Mouse (Mus musculus) forebrain, embryonic 12.5 days (tissue): ENCODE data around the gene Cmtm4. TPM values are rescaled to one million over a fixed set of nuclear protein-coding genes. Genes with fewer than 3 reads are reported as not detected.

ENCODE experiments used
- ATAC-seq: fragments of 200-750 bp; cut with Nextera tagmentation; 2 replicates; pipeline ENCODE4 v1.8.0; 2017; ENCODE audit warnings: moderate TSS enrichment; ENCODE audit not compliant: low FRiP score
- H3K27ac ChIP-seq: fragments of 300-500 bp; sonication (generic); 2 replicates; pipeline ENCODE4 v1.5.1; 2016; ENCODE audit warnings: mild to moderate bottlenecking
- H3K27me3 ChIP-seq: fragments of 300-500 bp; sonication (generic); 2 replicates; pipeline ENCODE4 v1.6.1; 2016; ENCODE audit warnings: mild to moderate bottlenecking
- H3K36me3 ChIP-seq: fragments of 300-500 bp; sonication (generic); replicated peaks from 2 replicates; pipeline ENCODE4 v1.6.1; 2016; ENCODE audit warnings: mild to moderate bottlenecking
- H3K4me1 ChIP-seq: fragments of 300-500 bp; sonication (generic); 2 replicates; pipeline ENCODE4 v1.6.1; 2016
- H3K4me2 ChIP-seq: fragments of 300-500 bp; sonication (generic); 2 replicates; pipeline ENCODE4 v1.6.1; 2016; ENCODE audit warnings: mild to moderate bottlenecking, moderate library complexity
- H3K4me3 ChIP-seq: fragments of 300-500 bp; sonication (generic); replicated peaks from 2 replicates; pipeline ENCODE4 v1.5.1; 2016; ENCODE audit warnings: mild to moderate bottlenecking
- H3K9ac ChIP-seq: fragments of 300-500 bp; sonication (generic); 2 replicates; pipeline ENCODE4 v1.6.1; 2016; ENCODE audit warnings: mild to moderate bottlenecking
- H3K9me3 ChIP-seq: fragments of 300-500 bp; sonication (generic); 2 replicates; pipeline ENCODE4 v1.6.1; 2016
- WGBS: fragments of 180-500 bp; shearing (Covaris S2); methylation state at CpG from one replicate; pipeline ENCODE4 v1.1.7; 2016; 5-methylcytosine and 5-hydroxymethylcytosine counted together
- polyA plus RNA-seq: library from polyadenylated mRNA; unstranded; fragments of >200 nt; fragmentation: Nextera tagmentation; extraction: Ambion mirVana; gene quantifications from 2 replicates; pipeline ENCODE4 v1.2.1, GENCODE M21; 2016

Cmtm4 gene
- polyA plus RNA-seq, 1 experiment from 2014 or later = 3.5 TPM

- Histone ChIP-seq H3K36me3 (no peaks in the 10 kb centered on the region), H3K4me2 (0 out of 2 replicates have a peak overlapping the region, but pooled peaks have one; percentile 0), H3K4me1 (peaks cover 21% of the 10 kb centered on the region), H3K4me3 (no peak overlapping the region), H3K27ac (peak overlapping the region; percentile 31; the same call in 1 of the 2 replicates), H3K9ac (no peak overlapping the region), H3K9me3 (no peaks in the 10 kb centered on the region), H3K27me3 (no peaks in the 10 kb centered on the region)
- peak; percentile 70; the same call in 1 of the 2 replicates for ATAC-seq
- WGBS = 23% methylated on average over 5 of the region's 5 CpGs
Observed at GRCm38 (mm10) chr8:104367398-104367797, 28.2 kb downstream of the Cmtm4 start.

- H3K4me3 ChIP-seq = no peak overlapping the region
- no peaks in the 10 kb centered on the region for H3K27me3 ChIP-seq
- no peaks in the 10 kb centered on the region; the same call in 1 of the 2 replicates for H3K36me3 ChIP-seq
- no peaks in the 10 kb centered on the region for H3K9me3 ChIP-seq
- peaks cover 18% of the 10 kb centered on the region for H3K4me1 ChIP-seq
- ATAC-seq = no peak
- H3K9ac ChIP-seq = no peak overlapping the region
- H3K27ac ChIP-seq = no peak overlapping the region
- H3K4me2 ChIP-seq = no peak overlapping the region
- WGBS = 90% methylated on average over 9 of the region's 9 CpGs
Observed at GRCm38 (mm10) chr8:104365695-104366094, 29.9 kb downstream of the Cmtm4 start.

- Histone ChIP-seq H3K9me3 (no peaks in the 10 kb centered on the region), H3K4me3 (no peak overlapping the region), H3K4me1 (peaks cover 10% of the 10 kb centered on the region), H3K9ac (no peak overlapping the region), H3K36me3 (peaks cover 8% of the 10 kb centered on the region; the same call in 1 of the 2 replicates), H3K27ac (0 out of 2 replicates have a peak overlapping the region, but pooled peaks have one; percentile 3), H3K4me2 (no peak overlapping the region), H3K27me3 (no peaks in the 10 kb centered on the region)
- WGBS = 69% methylated on average over 15 of the region's 15 CpGs
- ATAC-seq = no peak
Observed at GRCm38 (mm10) chr8:104359778-104360456, 35.7 kb downstream of the Cmtm4 start.

DNA sequence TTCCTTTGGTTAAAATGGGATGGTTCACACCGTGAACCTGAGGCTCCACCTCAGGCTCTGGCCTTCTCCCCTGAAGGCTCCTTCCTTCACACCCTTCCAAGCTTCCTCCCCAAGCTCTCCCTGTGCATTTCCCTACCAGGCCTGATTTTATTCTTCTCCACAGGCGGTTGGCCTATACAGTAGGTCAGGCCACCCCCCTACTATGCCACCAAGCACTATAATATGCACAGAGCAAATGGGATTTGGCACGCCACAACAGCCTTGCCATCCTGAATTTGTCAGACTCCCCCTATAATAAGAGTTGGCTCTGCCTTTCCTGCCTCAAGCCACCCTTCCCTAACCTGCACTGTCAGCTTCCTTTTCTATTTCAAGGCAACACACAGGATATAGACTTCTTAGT lies 37.0 kb downstream of the Cmtm4 start:
- H3K4me3 ChIP-seq = no peak overlapping the region
- WGBS = 89% methylated on average over 3 of the region's 3 CpGs
- H3K9me3 ChIP-seq = no peaks in the 10 kb centered on the region
- no peaks in the 10 kb centered on the region for H3K27me3 ChIP-seq
- ATAC-seq = no peak
- no peak overlapping the region for H3K9ac ChIP-seq
- H3K4me2 ChIP-seq = no peak overlapping the region
- H3K4me1 ChIP-seq = peaks cover 10% of the 10 kb centered on the region
- peaks cover 12% of the 10 kb centered on the region for H3K36me3 ChIP-seq
- H3K27ac ChIP-seq = no peak overlapping the region

DNA sequence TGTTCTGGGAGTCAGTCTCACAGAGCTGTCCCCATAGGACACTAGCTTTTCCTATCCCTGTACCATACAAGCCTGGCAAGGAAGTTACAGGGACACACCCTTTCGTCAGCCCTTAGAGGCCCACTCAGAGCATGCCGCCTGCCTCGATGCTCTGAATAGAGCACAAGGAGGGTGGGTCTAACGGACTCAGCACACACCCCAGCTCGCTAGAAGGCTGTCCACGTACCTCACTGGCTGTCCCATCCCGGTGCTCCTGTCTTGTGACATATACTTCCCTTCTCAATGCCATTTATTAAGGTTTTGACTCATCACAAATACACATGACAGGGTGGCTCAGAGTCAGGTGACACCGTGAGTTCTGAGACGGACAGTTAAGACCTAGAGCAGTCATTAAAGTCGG lies 41.1 kb downstream of the Cmtm4 start:
- no peak overlapping the region for H3K27ac ChIP-seq
- H3K4me1 ChIP-seq = peaks cover 11% of the 10 kb centered on the region
- 90% methylated on average over 10 of the region's 10 CpGs for WGBS
- no peaks in the 10 kb centered on the region for H3K27me3 ChIP-seq
- H3K9ac ChIP-seq = no peak overlapping the region
- H3K4me2 ChIP-seq = no peak overlapping the region
- H3K36me3 ChIP-seq = peaks cover 12% of the 10 kb centered on the region
- no peak for ATAC-seq
- no peaks in the 10 kb centered on the region for H3K9me3 ChIP-seq
- H3K4me3 ChIP-seq = no peak overlapping the region

- peaks cover 12% of the 10 kb centered on the region for H3K36me3 ChIP-seq
- no peaks in the 10 kb centered on the region for H3K9me3 ChIP-seq
- ATAC-seq = peak; percentile 46; the same call in 1 of the 2 replicates
- H3K4me2 ChIP-seq = no peak overlapping the region
- 52% methylated on average over 5 of the region's 5 CpGs for WGBS
- H3K27ac ChIP-seq = no peak overlapping the region
- H3K4me1 ChIP-seq = peaks cover 9% of the 10 kb centered on the region; the same call in 1 of the 2 replicates
- no peak overlapping the region for H3K9ac ChIP-seq
- no peak overlapping the region for H3K4me3 ChIP-seq
- no peaks in the 10 kb centered on the region for H3K27me3 ChIP-seq
Observed at GRCm38 (mm10) chr8:104353186-104353585, 42.4 kb downstream of the Cmtm4 start.

GRCm38 (mm10) chr8:104350047-104350446 lies 45.6 kb downstream of the Cmtm4 start:
- ATAC-seq = no peak
- H3K9ac ChIP-seq = no peak overlapping the region
- no peak overlapping the region for H3K27ac ChIP-seq
- peaks cover 14% of the 10 kb centered on the region; the same call in 1 of the 2 replicates for H3K4me1 ChIP-seq
- H3K36me3 ChIP-seq = peaks cover 17% of the 10 kb centered on the region
- H3K4me2 ChIP-seq = no peak overlapping the region
- no peaks in the 10 kb centered on the region for H3K9me3 ChIP-seq
- 87% methylated on average over 13 of the region's 13 CpGs for WGBS
- H3K27me3 ChIP-seq = no peaks in the 10 kb centered on the region
- no peak overlapping the region for H3K4me3 ChIP-seq

DNA sequence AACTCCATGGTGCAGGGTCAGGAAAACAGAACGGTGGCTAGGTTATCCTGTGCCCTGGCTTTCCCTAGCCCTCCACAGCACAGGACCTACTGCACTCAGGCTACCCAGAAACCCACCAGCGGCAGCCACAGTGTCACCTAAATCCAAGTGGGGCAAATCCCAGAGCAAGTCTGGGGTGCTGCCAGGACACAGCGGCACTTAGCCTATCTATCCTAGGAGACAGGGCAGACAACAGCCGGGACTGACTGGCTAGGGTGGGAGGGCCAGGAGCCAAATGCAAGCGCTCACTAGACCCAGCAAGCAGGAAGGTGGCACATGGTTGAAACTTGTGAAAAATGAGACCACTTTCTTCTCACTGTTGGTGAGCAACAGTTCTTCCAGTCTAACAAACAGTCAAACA lies 46.6 kb downstream of the Cmtm4 start:
- 86% methylated on average over 5 of the region's 5 CpGs for WGBS
- no peak overlapping the region for H3K4me2 ChIP-seq
- no peak for ATAC-seq
- no peaks in the 10 kb centered on the region for H3K9me3 ChIP-seq
- H3K4me1 ChIP-seq = peaks cover 15% of the 10 kb centered on the region; the same call in 1 of the 2 replicates
- no peaks in the 10 kb centered on the region for H3K27me3 ChIP-seq
- H3K4me3 ChIP-seq = no peak overlapping the region
- peaks cover 12% of the 10 kb centered on the region for H3K36me3 ChIP-seq
- H3K27ac ChIP-seq = no peak overlapping the region
- H3K9ac ChIP-seq = no peak overlapping the region

DNA sequence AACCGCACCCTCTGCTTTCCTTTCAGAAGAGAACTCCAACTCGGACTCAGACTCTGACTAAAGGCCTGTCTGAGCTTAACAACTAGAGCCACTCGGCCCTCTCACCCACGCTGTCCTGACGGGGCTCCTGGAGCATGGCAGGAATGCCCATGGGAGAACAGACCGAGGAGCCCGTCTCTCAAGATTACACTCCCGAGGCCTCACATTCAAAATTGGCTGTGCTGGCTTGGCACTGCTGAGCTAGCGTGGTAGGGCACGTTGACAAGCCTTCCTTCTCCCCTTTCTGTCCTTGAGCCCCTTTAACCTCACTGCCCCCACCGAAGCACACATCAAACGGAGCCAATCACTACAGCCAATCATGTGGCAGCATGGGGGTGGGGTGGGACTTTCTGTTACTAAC lies 48.9 kb downstream of the Cmtm4 start:
- Histone ChIP-seq H3K4me2 (no peak overlapping the region), H3K27me3 (no peaks in the 10 kb centered on the region), H3K9ac (no peak overlapping the region), H3K4me3 (no peak overlapping the region), H3K36me3 (peaks cover 12% of the 10 kb centered on the region), H3K9me3 (no peaks in the 10 kb centered on the region), H3K4me1 (0 out of 2 replicates have a peak, but pooled peaks cover 10% of the 10 kb centered on the region), H3K27ac (no peak overlapping the region)
- no peak for ATAC-seq
- 62% methylated on average over 12 of the region's 12 CpGs for WGBS

DNA sequence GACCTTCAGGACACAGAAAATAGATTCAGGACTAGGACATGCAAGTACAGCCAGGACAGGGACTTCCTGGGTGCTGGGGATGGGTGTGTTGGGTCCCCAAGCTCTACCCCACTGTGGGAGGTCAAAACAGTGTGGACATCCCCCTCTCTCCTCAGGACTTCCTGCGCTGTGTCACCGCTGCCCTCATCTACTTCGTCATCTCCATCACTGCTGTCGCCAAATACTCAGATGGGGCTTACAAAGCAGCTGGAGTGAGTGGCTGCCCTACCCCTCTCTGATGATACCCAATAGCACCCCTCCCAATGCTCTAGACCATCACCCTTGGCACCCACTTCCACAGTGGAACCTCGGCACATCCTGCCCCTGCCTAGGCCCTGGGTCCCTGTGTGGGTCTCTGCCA lies 51.0 kb downstream of the Cmtm4 start:
- no peaks in the 10 kb centered on the region for H3K9me3 ChIP-seq
- no peak for ATAC-seq
- no peak overlapping the region for H3K9ac ChIP-seq
- no peak overlapping the region for H3K27ac ChIP-seq
- peaks cover 12% of the 10 kb centered on the region for H3K36me3 ChIP-seq
- peaks cover 26% of the 10 kb centered on the region for H3K4me1 ChIP-seq
- H3K27me3 ChIP-seq = no peaks in the 10 kb centered on the region
- 99% methylated on average over 5 of the region's 5 CpGs for WGBS
- no peak overlapping the region for H3K4me2 ChIP-seq
- no peak overlapping the region for H3K4me3 ChIP-seq

GRCm38 (mm10) chr8:104343957-104344356 lies 51.6 kb downstream of the Cmtm4 start:
- H3K9me3 ChIP-seq = no peaks in the 10 kb centered on the region
- 7% methylated on average over 7 of the region's 7 CpGs for WGBS
- H3K27ac ChIP-seq = no peak overlapping the region
- peaks cover 29% of the 10 kb centered on the region for H3K4me1 ChIP-seq
- no peak overlapping the region for H3K9ac ChIP-seq
- ATAC-seq = peak; percentile 47; the same call in 1 of the 2 replicates
- no peak overlapping the region for H3K4me2 ChIP-seq
- peaks cover 3% of the 10 kb centered on the region; the same call in 1 of the 2 replicates for H3K27me3 ChIP-seq
- H3K4me3 ChIP-seq = no peak overlapping the region
- peaks cover 12% of the 10 kb centered on the region for H3K36me3 ChIP-seq

- peaks cover 4% of the 10 kb centered on the region; the same call in 1 of the 2 replicates for H3K27me3 ChIP-seq
- no peaks in the 10 kb centered on the region for H3K9me3 ChIP-seq
- H3K36me3 ChIP-seq = peaks cover 7% of the 10 kb centered on the region
- H3K4me3 ChIP-seq = no peak overlapping the region
- no peak overlapping the region for H3K9ac ChIP-seq
- H3K4me2 ChIP-seq = no peak overlapping the region
- 86% methylated on average over 5 of the region's 5 CpGs for WGBS
- no peak for ATAC-seq
- H3K4me1 ChIP-seq = peaks cover 29% of the 10 kb centered on the region
- no peak overlapping the region for H3K27ac ChIP-seq
Observed at GRCm38 (mm10) chr8:104342426-104342825, 53.2 kb downstream of the Cmtm4 start.

DNA sequence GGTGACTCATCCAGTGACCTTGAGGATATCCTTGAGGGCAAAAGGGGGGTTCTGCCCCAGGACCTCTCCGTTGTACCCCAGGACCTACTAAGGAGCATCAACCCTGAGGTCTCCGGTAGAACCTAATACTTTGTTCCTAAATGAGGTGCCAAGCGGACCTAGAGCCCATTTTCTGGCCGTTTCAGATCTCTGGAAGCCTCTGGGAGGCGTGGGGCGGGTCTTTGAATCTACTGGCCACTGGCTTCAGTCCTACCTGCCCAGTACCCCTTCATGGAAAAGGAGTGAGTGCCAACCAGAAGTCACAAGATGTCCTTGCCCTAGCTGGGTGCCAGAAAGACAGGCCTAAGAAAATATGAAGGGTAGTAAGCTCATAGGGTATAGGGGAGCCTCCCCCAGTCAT lies 53.9 kb downstream of the Cmtm4 start:
- H3K9me3 ChIP-seq = 0 out of 2 replicates have a peak, but pooled peaks cover 4% of the 10 kb centered on the region
- peak overlapping the region; percentile 59 for H3K4me3 ChIP-seq
- ATAC-seq = 0 out of 2 replicates have a peak, but pooled peaks have one; percentile 0
- H3K4me2 ChIP-seq = peak overlapping the region; percentile 82
- H3K4me1 ChIP-seq = peaks cover 26% of the 10 kb centered on the region
- 44% methylated on average over 6 of the region's 6 CpGs for WGBS
- no peak overlapping the region for H3K27ac ChIP-seq
- H3K27me3 ChIP-seq = peaks cover 4% of the 10 kb centered on the region; the same call in 1 of the 2 replicates
- peaks cover 3% of the 10 kb centered on the region for H3K36me3 ChIP-seq
- no peak overlapping the region for H3K9ac ChIP-seq
